Mouse (Mus musculus) stomach, postnatal 0 days (tissue): Measurements from ENCODE around the gene Tmem184c.

Experiments used
- CTCF ChIP-seq: IDR thresholded peaks from 2 replicates; pipeline ENCODE4 v1.5.1; 2016; ENCODE audit warnings: antibody characterized with exemption, low read depth, mild to moderate bottlenecking, moderate library complexity
- EP300 ChIP-seq: optimal IDR thresholded peaks from 2 replicates; pipeline ENCODE3; 2016; ENCODE audit warnings: antibody characterized with exemption

- TF ChIP-seq CTCF (no peak), EP300 (no peak)
These were observed 26.3 kb downstream of the Tmem184c start for GRCm38 (mm10) chr8:77584174-77584573.
